Mouse (Mus musculus) stomach, postnatal 0 days (tissue): ENCODE measurements around the gene Lrmda. TPM values are rescaled to one million over a fixed set of nuclear protein-coding genes. Genes with fewer than 3 reads are reported as not detected.

Source experiments
- ATAC-seq: fragments of 200-750 bp; cut with Nextera tagmentation; 2 replicates; pipeline ENCODE4 v1.8.0; 2017; ENCODE audit not compliant: low FRiP score, low TSS enrichment
- DNase-seq: peaks from one replicate; pipeline ENCODE4 v3.0.0-alpha.2; 2016; ENCODE audit warnings: low spot score
- H3K27ac ChIP-seq: fragments of 300-500 bp; sonication (generic); replicated peaks from 2 replicates; pipeline ENCODE4 v1.5.1; 2014; ENCODE audit warnings: mild to moderate bottlenecking, control low read depth
- H3K27me3 ChIP-seq: fragments of 300-500 bp; sonication (generic); 2 replicates; pipeline ENCODE4 v1.6.1; 2014; ENCODE audit warnings: low read length; ENCODE audit not compliant: control insufficient read depth, insufficient read depth
- H3K36me3 ChIP-seq: fragments of 300-500 bp; sonication (generic); 2 replicates; pipeline ENCODE4 v1.6.1; 2014; ENCODE audit warnings: low read length, mixed read lengths; ENCODE audit not compliant: control insufficient read depth, insufficient read depth
- H3K4me1 ChIP-seq: fragments of 300-500 bp; sonication (generic); replicated peaks from 2 replicates; pipeline ENCODE4 v1.6.1; 2014; ENCODE audit warnings: antibody characterized with exemption; ENCODE audit not compliant: control insufficient read depth, insufficient read depth
- H3K4me2 ChIP-seq: fragments of 300-500 bp; sonication (generic); replicated peaks from 2 replicates; pipeline ENCODE4 v1.6.1; 2014; ENCODE audit warnings: low read depth, mild to moderate bottlenecking, control low read depth, moderate library complexity
- H3K4me3 ChIP-seq: fragments of 300-500 bp; sonication (generic); 2 replicates; pipeline ENCODE4 v1.5.1; 2014; ENCODE audit warnings: low read depth, low read length, control low read depth
- H3K9ac ChIP-seq: fragments of 300-500 bp; sonication (generic); 2 replicates; pipeline ENCODE4 v1.6.1; 2014; ENCODE audit warnings: mild to moderate bottlenecking, low read length, control low read depth, mixed read lengths
- H3K9me3 ChIP-seq: fragments of 300-500 bp; sonication (generic); 2 replicates; pipeline ENCODE4 v1.6.1; 2016; ENCODE audit warnings: low read length; ENCODE audit not compliant: control insufficient read depth
- CTCF ChIP-seq: IDR thresholded peaks from 2 replicates; pipeline ENCODE4 v1.5.1; 2016; ENCODE audit warnings: antibody characterized with exemption, low read depth, mild to moderate bottlenecking, moderate library complexity
- EP300 ChIP-seq: optimal IDR thresholded peaks from 2 replicates; pipeline ENCODE3; 2016; ENCODE audit warnings: antibody characterized with exemption
- WGBS: fragments of 180-500 bp; shearing (Covaris S2); extraction: QIAGEN DNeasy Blood & Tissue Kit; methylation state at CpG from one replicate; pipeline ENCODE4 v1.1.7; 2014; 5-methylcytosine and 5-hydroxymethylcytosine counted together
- polyA plus RNA-seq: library from polyadenylated mRNA; unstranded; fragments of >200 nt; fragmentation: Nextera tagmentation; extraction: Ambion mirVana; gene quantifications from 2 replicates; pipeline ENCODE4 v1.2.1, GENCODE M21; 2015

Lrmda gene
- polyA plus RNA-seq, 1 experiment from 2014 or later: 0.39 TPM

DNA sequence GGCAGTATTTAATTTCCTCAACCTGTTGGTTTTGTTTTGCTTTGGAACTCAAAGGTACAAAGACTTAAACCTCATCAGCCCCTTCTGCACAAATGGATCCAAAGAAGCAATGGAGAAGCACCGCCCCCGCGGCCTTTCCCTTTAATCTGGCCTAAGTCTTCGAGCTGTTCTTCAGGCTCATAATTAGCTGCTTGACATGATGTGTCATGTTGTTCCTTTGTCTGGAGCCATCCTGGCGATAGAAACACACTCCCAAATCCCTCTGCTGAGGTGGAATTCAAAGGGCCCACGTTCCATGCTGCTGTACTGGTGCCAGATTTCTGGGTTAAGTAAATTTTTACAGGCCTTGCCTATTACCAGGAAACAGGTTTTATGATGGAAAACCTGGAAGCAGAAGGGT lies 263.3 kb downstream of the Lrmda start:
- Histone ChIP-seq H3K4me1 (no peaks in the 10 kb centered on the region), H3K9ac (no peak overlapping the region), H3K27me3 (no peaks in the 10 kb centered on the region), H3K36me3 (no peaks in the 10 kb centered on the region), H3K9me3 (no peaks in the 10 kb centered on the region), H3K4me2 (no peak overlapping the region), H3K4me3 (no peak overlapping the region), H3K27ac (no peak overlapping the region)
- DNase-seq: no peak
- no peak for TF ChIP-seq CTCF
- no peak for TF ChIP-seq EP300
- ATAC-seq: no peak
- WGBS: 63% methylated on average over 6 of the region's 6 CpGs

DNA sequence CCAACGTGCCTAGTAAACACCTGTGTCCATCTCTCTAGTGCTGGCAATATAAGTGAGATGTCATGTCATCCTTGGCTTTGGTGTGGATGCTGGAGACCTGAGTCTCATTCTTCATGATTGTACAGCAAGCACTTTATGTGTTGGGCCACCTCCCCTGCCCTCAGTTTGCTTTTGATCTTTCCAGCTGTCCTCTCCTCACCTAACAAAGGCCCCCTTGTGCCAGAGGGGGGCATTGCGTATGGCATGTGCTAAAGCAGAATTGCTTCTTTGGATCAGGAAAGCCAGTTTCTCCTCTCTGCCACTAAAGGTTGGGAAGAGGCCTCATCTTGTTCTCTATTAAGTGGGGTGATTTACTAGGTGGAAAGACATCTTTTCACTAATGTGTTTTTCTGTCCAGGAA lies 264.2 kb downstream of the Lrmda start:
- peak; percentile 60 for TF ChIP-seq CTCF
- TF ChIP-seq EP300: no peak
- DNase-seq (peak; percentile 21), ATAC-seq (no peak)
- Histone ChIP-seq H3K4me2 (no peak overlapping the region), H3K4me1 (no peaks in the 10 kb centered on the region), H3K9ac (no peak overlapping the region), H3K4me3 (no peak overlapping the region), H3K9me3 (no peaks in the 10 kb centered on the region), H3K36me3 (no peaks in the 10 kb centered on the region), H3K27me3 (no peaks in the 10 kb centered on the region), H3K27ac (no peak overlapping the region)
- 97% methylated on average over 2 of the region's 2 CpGs for WGBS

DNA sequence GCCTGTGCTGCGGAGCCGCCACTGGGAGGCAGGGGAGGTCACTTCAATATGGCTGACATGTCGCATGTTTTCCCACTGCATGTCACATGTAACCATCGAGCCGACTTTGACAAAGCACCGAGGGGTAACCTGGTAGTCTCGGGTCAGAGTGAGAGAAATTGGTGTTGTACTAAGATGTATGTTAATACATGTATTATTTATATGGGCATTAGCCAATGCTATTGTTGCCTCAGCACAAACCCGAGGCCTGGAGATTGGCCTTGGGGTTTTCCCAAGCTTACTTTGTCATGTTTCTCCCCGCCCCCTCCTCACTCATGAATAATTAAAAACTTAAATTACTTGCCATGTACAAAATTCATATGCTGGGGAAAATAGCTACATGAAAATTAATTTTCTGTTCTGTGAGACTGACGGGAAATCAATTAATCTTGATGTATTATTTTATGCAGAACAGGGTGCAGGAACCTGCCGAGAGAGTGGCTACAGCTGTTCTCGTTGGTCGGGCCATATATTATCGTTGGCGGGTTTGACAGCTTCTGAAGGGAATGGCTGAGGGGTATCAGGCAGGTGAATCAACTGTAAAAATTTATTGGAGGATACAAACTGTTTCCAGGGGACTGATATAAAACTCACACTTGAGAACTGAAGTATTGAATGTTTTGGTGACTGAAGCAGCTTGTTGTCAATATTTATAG lies 265.5 kb downstream of the Lrmda start:
- no peak overlapping the region for H3K4me2 ChIP-seq
- no peak for ATAC-seq
- H3K36me3 ChIP-seq: no peaks in the 10 kb centered on the region
- no peak for DNase-seq
- no peak for TF ChIP-seq EP300
- TF ChIP-seq CTCF: no peak
- H3K9me3 ChIP-seq: no peaks in the 10 kb centered on the region
- H3K27me3 ChIP-seq: no peaks in the 10 kb centered on the region
- no peak overlapping the region for H3K27ac ChIP-seq
- H3K4me1 ChIP-seq: no peaks in the 10 kb centered on the region
- no peak overlapping the region for H3K9ac ChIP-seq
- 86% methylated on average over 15 of the region's 15 CpGs for WGBS
- no peak overlapping the region for H3K4me3 ChIP-seq

DNA sequence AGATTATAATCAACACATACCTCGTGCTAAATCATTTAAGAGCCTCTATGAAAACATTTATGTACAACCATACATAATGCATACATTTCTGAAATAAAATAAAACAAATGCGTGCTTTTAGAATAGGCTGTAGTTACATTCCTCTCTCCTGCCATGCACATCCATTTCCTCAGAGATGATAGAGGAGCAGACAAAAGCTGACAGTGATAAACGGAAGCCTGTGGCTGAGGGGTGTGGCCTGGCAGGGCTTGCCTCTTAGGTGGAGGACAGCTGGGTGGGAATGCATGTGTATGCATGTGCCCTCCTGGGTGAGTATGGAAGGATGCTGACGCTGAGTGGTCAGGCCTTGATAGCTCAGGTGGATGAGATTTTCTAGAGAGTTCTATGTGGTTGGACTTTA lies 266.3 kb downstream of the Lrmda start:
- 56% methylated on average over 4 of the region's 4 CpGs for WGBS

DNA sequence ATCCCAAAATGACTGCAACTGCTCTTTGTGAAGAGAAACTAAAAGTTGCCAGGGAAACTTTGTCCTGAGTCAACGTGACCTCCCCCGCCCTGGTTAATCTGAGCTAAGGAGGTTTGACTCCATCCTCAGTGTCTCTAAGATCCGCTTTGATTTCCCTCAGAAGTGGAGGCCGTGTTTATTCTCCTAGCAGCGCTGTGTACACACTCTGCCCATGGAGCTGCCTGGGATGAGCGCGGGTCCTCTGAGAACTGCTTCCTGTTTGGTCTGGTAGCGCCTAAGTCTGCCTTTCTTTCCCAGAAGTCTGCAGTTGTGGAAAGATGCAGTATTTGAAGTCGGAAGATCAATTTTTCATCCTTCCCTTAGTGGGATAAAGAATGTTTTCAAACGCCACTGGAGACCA lies 268.7 kb downstream of the Lrmda start:
- no peak overlapping the region for H3K9ac ChIP-seq
- H3K9me3 ChIP-seq: no peaks in the 10 kb centered on the region
- H3K36me3 ChIP-seq: no peaks in the 10 kb centered on the region
- H3K4me2 ChIP-seq: no peak overlapping the region; the same call in 1 of the 2 replicates
- H3K4me3 ChIP-seq: no peak overlapping the region
- H3K4me1 ChIP-seq: no peaks in the 10 kb centered on the region
- 24% methylated on average over 10 of the region's 10 CpGs for WGBS
- DNase-seq: no peak
- H3K27me3 ChIP-seq: no peaks in the 10 kb centered on the region
- no peak for ATAC-seq
- H3K27ac ChIP-seq: no peak overlapping the region
- TF ChIP-seq EP300 (no peak), CTCF (no peak)

More for the DNA sequence above, 266.3 kb downstream of the Lrmda start:
- Histone ChIP-seq H3K9ac (no peak overlapping the region), H3K27ac (no peak overlapping the region), H3K4me2 (no peak overlapping the region), H3K9me3 (no peaks in the 10 kb centered on the region), H3K36me3 (no peaks in the 10 kb centered on the region), H3K4me1 (no peaks in the 10 kb centered on the region), H3K27me3 (no peaks in the 10 kb centered on the region), H3K4me3 (no peak overlapping the region)
- DNase-seq: no peak
- TF ChIP-seq EP300 (no peak), CTCF (no peak)
- ATAC-seq: no peak

DNA sequence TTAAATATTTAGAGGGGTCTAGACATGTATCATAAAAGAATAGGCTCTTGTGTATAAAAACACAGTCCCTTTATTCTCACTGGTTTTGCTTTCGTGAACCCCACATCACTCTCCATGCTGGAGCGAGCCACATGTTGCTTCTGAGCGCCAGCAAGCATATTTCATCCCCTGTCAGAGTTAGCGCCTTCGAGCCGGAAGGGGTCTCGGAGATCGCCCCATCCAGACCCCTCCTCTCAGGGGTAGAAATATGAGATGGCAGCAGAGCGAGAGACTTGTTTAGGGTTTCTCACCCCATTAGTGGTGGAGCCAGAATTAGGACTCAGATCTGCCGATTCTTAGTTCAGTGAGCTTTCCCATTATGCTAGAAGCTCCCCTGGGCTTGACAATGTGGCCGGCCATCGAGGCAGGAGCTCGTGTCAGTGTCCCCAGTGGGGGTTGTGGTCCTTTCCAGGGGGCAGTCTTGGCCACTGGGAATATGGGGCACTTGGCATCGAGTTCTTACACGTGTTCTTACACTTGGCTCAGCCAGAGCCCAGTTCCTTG lies 269.9 kb downstream of the Lrmda start:
- 58% methylated on average over 15 of the region's 15 CpGs for WGBS
- H3K4me2 ChIP-seq: no peak overlapping the region
- H3K9me3 ChIP-seq: no peaks in the 10 kb centered on the region
- DNase-seq (no peak), ATAC-seq (no peak)
- no peak overlapping the region for H3K4me3 ChIP-seq
- H3K9ac ChIP-seq: no peak overlapping the region
- no peak overlapping the region for H3K27ac ChIP-seq
- H3K27me3 ChIP-seq: no peaks in the 10 kb centered on the region
- no peaks in the 10 kb centered on the region for H3K4me1 ChIP-seq
- TF ChIP-seq EP300 (no peak), CTCF (no peak)
- no peaks in the 10 kb centered on the region for H3K36me3 ChIP-seq
